Mouse (Mus musculus) layer of hippocampus, postnatal 10 days (tissue): ENCODE measurements around the gene Psmd11. TPM values are rescaled to one million over a fixed set of nuclear protein-coding genes. Genes with fewer than 3 reads are reported as not detected.

ENCODE experiments used
- DNase-seq, 2 experiments: peaks; one replicate each; pipeline ENCODE4 v3.0.0; 2021; ENCODE audit warnings: low spot score in 2 of 2
- total RNA-seq, 2 experiments: library from RNA; stranded (reverse); gene quantifications; 2 replicates each; pipeline ENCODE4 v1.2.3; 2021

The Psmd11 gene
- total RNA-seq, 2 experiments from 2014 or later: 106 to 116 TPM

GRCm38 (mm10) chr11:80503281-80503680, 74.9 kb downstream of the Psmd11 start:
- no peak for DNase-seq

- DNase-seq: peak; percentile 78 to 84
Observed at GRCm38 (mm10) chr11:80503726-80504452, 75.5 kb downstream of the Psmd11 start.

GRCm38 (mm10) chr11:80504519-80505385, 76.3 kb downstream of the Psmd11 start:
- no peak for DNase-seq

- no peak for DNase-seq
Observed at GRCm38 (mm10) chr11:80505581-80505980, 77.2 kb downstream of the Psmd11 start.

- DNase-seq: no peak
Observed at GRCm38 (mm10) chr11:80506483-80506882, 78.1 kb downstream of the Psmd11 start.

GRCm38 (mm10) chr11:80507791-80508190, 79.4 kb downstream of the Psmd11 start:
- DNase-seq: no peak

- DNase-seq: no peak
Observed at GRCm38 (mm10) chr11:80508361-80509175, 80.2 kb downstream of the Psmd11 start.

GRCm38 (mm10) chr11:80509176-80509506, 80.7 kb downstream of the Psmd11 start:
- DNase-seq: no peak

- no peak for DNase-seq
Observed at GRCm38 (mm10) chr11:80510124-80510523, 81.7 kb downstream of the Psmd11 start.

GRCm38 (mm10) chr11:80512313-80513056, 84.1 kb downstream of the Psmd11 start:
- no peak for DNase-seq

- no peak for DNase-seq
Observed at GRCm38 (mm10) chr11:80513796-80514195, 85.4 kb downstream of the Psmd11 start.

- no peak for DNase-seq
Observed at GRCm38 (mm10) chr11:80515346-80515745, 86.9 kb downstream of the Psmd11 start.

- peak in 1 of 2 experiments; percentile 36 for DNase-seq
Observed at GRCm38 (mm10) chr11:80515895-80516294, 87.5 kb downstream of the Psmd11 start.

- peak; percentile 67 to 69 for DNase-seq
Observed at GRCm38 (mm10) chr11:80518421-80519367, 90.3 kb downstream of the Psmd11 start.

GRCm38 (mm10) chr11:80521148-80521547, 92.7 kb downstream of the Psmd11 start:
- DNase-seq: no peak
